Mouse (Mus musculus) heart, postnatal 10 days (tissue): ENCODE measurements around the gene Dync1h1. TPM values are rescaled to one million over a fixed set of nuclear protein-coding genes. Genes with fewer than 3 reads are reported as not detected.

ENCODE experiments used
- DNase-seq, 2 experiments: peaks; one replicate each; pipeline ENCODE4 v3.0.0; 2021
- intact Hi-C: fragments of 180-260 bp; cut with DNase I; formaldehyde crosslinking; loops from one replicate; pipeline ENCODE4 v1.15.1; 2025
- total RNA-seq, 2 experiments: library from RNA; stranded (reverse); gene quantifications; 2 replicates each; pipeline ENCODE4 v1.2.3; 2021

The Dync1h1 gene
- 100 to 1,000 TPM; 162 to 183 TPM for total RNA-seq

GRCm38 (mm10) chr12:110601241-110602218 lies at the start of gene Dync1h1:
Dync1h1 (plus strand) TSS chr12:110601452.
- peak; percentile 95 to 96 for DNase-seq
- intact Hi-C loops = no loop called here

DNA sequence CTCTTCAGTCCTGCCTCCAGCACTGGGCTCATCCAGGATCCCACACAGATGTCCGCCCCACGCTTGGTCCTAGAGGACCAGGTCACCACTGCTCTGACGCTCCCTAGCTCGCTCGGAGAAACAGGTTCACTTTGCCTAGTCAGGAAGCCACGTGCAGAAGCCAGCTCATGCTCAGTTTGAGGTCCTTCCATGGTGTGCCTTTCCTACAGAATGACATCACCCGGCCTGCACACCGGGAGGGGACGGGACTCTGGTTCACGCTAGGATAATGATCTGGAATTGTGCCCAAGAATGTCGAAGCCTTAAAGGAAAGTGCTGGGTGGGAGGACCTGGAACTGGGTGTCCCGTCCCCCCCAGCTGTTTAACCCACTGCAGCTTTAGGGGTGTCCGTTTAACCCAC lies 49.1 kb upstream of the Dync1h1 start:
- no peak for DNase-seq
- intact Hi-C loops = no loop called here

GRCm38 (mm10) chr12:110553362-110553761 lies 47.9 kb upstream of the Dync1h1 start:
- intact Hi-C loops = no loop called here
- DNase-seq = no peak

DNA sequence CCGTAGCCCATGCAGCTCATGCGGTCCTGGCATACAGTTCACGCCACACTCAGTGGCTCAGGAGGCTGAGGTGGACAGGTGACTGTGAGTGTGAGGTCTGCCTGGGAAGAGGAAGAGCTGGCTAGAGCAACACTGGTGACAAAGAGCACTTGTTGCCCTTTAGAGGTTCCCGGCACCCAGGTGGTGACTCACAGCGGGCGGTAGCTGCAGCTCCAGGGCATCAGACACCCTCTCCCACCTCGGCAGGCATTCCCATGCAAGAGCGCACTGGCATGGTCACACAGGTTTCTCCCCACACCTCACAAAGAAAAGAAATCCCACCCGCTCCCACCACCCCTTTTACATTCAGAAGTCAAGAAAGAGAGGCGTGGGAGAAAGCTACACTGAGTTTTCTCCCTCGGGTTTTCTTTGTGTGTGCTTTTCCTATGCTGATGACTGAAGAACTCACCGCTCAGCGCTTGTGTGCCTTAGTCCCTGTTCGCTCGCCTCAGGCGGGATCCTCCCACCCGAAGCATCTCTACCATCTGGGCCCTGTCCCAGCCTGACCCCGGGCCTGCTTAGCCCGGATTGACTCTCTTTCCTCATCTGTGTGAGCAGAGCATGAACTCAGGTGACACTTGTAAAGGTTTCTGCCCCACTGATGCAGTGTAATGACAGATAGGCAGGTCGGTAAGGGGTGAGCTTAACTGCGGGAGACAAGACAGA lies 45.6 kb upstream of the Dync1h1 start:
- intact Hi-C loops = no loop called here

GRCm38 (mm10) chr12:110556861-110557628 lies 44.2 kb upstream of the Dync1h1 start:
- intact Hi-C loops = no loop called here
- DNase-seq = peak; percentile 35 to 42

More for the DNA sequence above, 45.6 kb upstream of the Dync1h1 start:
- DNase-seq = no peak

DNA sequence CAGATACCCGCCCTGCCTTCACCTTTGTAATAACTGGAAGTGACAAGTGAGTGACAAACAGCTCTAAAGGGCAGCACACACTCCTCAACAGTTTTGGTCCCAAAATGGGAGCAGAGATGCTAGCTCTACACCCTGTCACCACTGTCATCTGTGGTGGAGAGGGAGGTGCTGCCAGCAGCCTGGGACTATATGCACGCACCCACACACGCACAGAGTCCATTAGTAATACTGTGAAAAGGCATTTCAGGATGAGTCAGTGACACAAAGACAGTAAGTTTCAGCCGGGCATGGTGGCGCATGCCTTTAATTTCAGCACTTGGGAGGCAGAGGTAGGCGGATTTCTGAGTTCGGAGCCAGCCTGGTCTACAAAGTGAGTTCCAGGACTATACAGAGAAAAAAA lies 43.1 kb upstream of the Dync1h1 start:
- intact Hi-C loops = no loop called here
- no peak for DNase-seq

DNA sequence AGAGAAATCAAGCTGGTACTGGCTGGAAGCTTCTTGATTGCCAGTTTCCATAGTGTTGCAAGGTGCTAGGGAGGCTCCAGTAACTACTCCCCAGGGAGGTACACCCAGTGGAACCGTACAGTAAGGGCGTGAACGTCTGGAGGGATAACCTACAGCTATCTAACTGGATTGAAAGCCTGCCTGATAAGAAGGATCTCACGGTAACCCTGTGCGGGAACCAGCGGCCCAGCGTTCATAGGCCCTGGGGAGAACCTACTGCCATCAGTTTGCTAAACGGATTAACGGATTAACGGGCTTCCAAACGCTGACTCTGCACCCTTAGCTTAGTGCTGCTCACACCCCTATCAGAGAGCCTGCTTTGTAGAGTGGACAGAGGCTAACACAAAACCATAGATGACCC lies 37.9 kb upstream of the Dync1h1 start:
- DNase-seq = no peak
- intact Hi-C loops = loop anchor here (5.0 kb wide), 1 partner anchor 111 kb away; no protein-coding TSS in a partner anchor

GRCm38 (mm10) chr12:110564848-110565247 lies 36.4 kb upstream of the Dync1h1 start:
- intact Hi-C loops = loop anchor here (5.0 kb wide), 1 partner anchor 113 kb away; no protein-coding TSS in a partner anchor

GRCm38 (mm10) chr12:110566366-110566765 lies 34.9 kb upstream of the Dync1h1 start:
- DNase-seq = no peak
- intact Hi-C loops = no loop called here

More at GRCm38 (mm10) chr12:110564848-110565247, 36.4 kb upstream of the Dync1h1 start:
- no peak for DNase-seq

DNA sequence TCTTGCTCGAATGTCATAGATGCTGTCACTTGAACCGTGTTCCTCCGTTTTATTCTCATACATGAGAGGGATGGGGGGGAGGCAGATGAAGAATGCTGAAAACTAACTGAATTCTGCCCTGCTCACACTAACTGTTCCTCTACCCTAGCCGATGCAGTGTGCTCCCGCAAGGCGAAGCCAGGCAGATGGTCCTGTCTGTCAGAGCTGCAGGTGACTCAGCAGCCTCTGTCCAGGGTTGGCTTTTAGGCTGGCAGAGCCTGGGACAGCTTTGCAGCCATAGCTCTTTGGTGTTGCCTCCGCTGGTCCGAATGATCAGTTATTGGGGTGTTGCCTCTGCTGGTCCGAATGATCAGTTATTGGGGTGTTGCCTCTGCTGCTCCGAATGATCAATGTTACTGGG lies 30.2 kb upstream of the Dync1h1 start:
- DNase-seq = no peak

GRCm38 (mm10) chr12:110572351-110572750 lies 28.9 kb upstream of the Dync1h1 start:
- DNase-seq = no peak
- intact Hi-C loops = no loop called here

More for the DNA sequence above, 30.2 kb upstream of the Dync1h1 start:
- intact Hi-C loops = no loop called here

DNA sequence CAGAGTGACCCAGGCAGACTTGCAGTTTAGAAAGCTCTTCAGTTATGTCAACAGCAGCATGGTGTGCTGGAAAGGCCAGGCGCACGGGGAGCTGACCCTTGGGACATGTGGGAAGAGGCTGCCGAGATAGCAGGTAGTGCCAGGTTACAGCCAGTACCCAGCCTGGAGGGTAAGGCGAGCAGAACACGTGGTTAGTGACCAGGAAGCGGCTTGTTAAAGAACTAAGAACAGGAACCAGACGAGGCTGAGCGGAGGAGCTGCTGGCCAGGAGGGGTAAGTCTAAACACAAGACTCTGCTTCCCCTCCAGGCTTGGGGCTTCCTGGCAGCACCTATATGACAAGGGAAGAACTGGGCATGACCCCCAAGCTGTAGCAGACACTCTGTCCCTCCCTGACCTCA lies 27.6 kb upstream of the Dync1h1 start:
- no peak for DNase-seq
- intact Hi-C loops = no loop called here

DNA sequence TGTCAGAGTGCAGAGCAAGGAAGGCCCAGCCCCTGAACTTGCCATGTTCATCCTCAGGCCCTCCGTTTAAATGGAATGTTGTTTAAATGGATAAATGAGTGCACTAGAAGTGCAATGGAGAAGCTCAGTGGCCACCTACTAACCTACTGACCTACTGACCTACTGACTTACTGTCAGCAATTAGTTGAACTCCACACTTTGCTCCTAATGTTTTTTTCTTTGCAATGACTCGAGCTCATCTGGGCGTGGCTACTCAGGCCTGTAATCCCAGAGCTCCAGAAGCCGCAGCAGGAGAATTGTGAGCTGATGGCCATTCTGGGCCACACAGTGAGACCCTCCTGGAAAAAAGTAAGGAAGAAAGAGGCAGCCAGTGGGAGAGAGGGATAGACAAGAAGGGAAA lies 25.3 kb upstream of the Dync1h1 start:
- no peak for DNase-seq
- intact Hi-C loops = no loop called here

DNA sequence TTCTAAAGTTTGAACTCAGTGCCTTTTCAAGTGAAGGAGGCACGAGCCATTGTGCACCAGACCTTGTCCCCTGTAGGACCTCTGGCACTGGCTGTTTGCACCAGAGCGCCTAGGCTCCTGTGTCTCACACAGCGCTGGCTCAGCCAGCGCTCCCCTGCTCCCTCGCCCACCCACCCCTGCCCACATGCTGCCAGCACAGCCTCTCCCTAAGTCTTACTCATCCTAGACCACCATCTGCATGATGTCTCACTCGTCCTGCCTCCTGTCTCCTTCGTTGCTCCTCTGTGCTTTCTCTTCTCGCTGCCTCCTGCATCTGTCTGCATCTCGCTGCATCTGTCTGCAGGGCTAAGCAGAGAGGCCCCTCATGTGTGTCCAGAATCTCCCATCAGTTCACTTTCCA lies 22.9 kb upstream of the Dync1h1 start:
- intact Hi-C loops = no loop called here

DNA sequence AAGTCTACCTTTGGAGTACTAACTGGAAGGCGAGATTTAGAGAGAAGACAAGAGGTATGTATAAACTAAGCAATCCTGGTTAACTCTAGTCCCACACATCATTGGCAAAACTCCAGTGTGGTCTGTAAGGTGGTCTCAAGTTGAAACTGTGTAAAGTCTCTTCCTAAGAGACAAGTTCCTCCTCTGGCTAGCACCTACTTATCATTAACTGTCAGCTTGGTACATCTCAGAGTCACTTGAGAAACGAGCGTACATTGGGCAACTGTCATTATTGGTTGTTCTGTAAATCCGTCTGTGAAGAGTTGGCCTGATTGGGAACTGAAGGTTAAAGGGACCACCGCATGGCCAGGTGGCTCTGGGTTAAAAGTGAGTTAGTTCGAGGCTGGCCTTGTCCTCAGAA lies 12.6 kb upstream of the Dync1h1 start:
- no peak for DNase-seq
- intact Hi-C loops = no loop called here

More for the DNA sequence above, 22.9 kb upstream of the Dync1h1 start:
- DNase-seq = no peak

GRCm38 (mm10) chr12:110590804-110591259 lies 10.4 kb upstream of the Dync1h1 start:
- intact Hi-C loops = loop anchor here (2.0 kb wide), 1 partner anchor 136 kb away; no protein-coding TSS in a partner anchor
- no peak for DNase-seq

DNA sequence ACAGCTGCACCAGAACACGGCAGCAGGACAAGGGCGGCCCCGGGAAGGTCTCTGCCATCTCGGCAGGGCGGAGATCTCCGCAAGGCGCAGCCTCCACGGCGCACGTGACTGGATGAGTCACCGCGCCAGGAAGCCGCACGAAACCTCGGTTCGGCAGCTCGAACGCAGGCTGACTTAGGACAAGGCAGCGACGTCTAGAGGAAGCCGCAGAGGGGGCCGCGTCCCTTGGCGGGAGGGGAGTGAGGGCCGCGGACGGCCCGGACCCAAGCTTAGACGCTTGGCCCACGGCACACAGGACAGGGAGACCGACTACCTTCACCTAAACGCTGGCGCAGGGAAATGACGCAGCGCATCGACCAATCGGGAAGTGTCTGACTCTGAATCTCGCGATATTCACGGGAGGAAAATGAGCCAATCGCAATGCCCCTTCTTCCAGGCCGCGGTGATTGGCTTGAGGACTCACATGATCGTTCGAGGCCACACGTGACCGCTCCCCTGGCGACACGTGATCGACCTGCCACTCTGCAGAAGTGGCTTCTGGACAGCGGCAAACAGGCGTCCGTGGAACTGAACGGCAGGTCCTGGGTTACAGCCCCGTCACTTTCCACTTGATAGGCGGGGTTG lies 9.9 kb upstream of the Dync1h1 start:
- intact Hi-C loops = loop anchor here (2.0 kb wide), 1 partner anchor 137 kb away; no protein-coding TSS in a partner anchor
- peak; percentile 99 for DNase-seq

DNA sequence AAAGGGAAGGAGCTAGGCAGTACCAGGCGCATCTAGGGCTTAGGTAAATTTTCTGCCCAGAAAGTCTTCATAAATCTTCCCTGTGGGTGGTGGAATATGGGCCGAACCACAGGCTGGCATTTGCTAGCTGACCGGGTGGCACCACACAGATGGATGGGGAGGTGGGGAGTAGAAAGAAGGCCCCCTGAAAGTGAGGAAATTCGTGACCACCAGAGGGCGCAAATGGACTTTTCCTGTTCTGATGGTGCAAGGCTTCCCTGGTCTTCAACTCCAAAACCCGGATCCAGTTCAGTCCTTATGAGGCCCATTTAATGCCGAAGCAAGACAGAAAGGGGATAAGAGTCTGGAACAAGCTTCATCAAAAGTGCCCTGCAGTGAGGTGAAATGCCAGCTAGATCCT lies 2.7 kb upstream of the Dync1h1 start:
- peak; percentile 58 to 84 for DNase-seq
- intact Hi-C loops = loop anchor here (1.0 to 2.0 kb wide), 2 partner anchors 104 to 245 kb away; partner anchors contain the start of gene Hsp90aa1

DNA sequence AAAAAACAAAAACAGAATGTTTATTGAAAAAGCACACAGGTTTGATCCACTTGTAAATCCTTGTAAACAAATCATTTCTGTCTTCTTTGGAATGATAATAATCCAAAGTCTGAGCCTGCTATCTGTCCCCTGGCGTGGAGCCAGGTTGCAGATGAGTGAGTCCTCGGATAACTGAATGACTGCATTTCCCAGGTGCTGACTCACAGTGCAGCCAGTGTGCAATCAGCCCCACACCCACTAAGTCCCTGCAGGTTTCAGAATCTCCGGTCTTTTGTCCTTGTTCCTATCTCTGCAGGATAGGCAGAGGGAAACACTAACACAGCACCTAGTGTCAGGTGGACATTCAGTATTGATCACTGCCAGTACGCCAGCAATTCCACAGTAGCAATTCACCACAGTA lies 1.5 kb upstream of the Dync1h1 start:
- DNase-seq = no peak
- intact Hi-C loops = loop anchor here (2.0 kb wide), 1 partner anchor 103 kb away; the partner anchor contains the start of gene Hsp90aa1
